Mouse (Mus musculus): ENCODE data around the gene 2010111I01Rik.
"Not testable (repeated sequence)": the region's sequence is repeated elsewhere in the genome, so short reads cannot be mapped to it uniquely, and the experiment has no call there.

Gene 2010111I01Rik

GRCm38 (mm10) chr13:63304124-63304792 is 339.6 kb downstream of the 2010111I01Rik start:
- H3K27me3 ChIP-seq (ENCODE audit: control insufficient read depth, insufficient read depth, low read length, poor library complexity, severe bottlenecking), result no peaks in the 10 kb centered on the region
- DNase-seq (ENCODE audit: low read depth, low spot score), result no peak
- H3K36me3 ChIP-seq (ENCODE audit: control insufficient read depth, insufficient read depth, low read length, poor library complexity, severe bottlenecking), result peaks cover 7% of the 10 kb centered on the region

- DNase-seq (ENCODE audit: low read depth, low spot score), result no peak
- Histone ChIP-seq H3K36me3 (ENCODE audit: control insufficient read depth, insufficient read depth, low read length, poor library complexity, severe bottlenecking) (peaks cover 7% of the 10 kb centered on the region), H3K27me3 (ENCODE audit: control insufficient read depth, insufficient read depth, low read length, poor library complexity, severe bottlenecking) (no peaks in the 10 kb centered on the region)
Measured at GRCm38 (mm10) chr13:63304799-63305159, 340.1 kb downstream of the 2010111I01Rik start.

DNA sequence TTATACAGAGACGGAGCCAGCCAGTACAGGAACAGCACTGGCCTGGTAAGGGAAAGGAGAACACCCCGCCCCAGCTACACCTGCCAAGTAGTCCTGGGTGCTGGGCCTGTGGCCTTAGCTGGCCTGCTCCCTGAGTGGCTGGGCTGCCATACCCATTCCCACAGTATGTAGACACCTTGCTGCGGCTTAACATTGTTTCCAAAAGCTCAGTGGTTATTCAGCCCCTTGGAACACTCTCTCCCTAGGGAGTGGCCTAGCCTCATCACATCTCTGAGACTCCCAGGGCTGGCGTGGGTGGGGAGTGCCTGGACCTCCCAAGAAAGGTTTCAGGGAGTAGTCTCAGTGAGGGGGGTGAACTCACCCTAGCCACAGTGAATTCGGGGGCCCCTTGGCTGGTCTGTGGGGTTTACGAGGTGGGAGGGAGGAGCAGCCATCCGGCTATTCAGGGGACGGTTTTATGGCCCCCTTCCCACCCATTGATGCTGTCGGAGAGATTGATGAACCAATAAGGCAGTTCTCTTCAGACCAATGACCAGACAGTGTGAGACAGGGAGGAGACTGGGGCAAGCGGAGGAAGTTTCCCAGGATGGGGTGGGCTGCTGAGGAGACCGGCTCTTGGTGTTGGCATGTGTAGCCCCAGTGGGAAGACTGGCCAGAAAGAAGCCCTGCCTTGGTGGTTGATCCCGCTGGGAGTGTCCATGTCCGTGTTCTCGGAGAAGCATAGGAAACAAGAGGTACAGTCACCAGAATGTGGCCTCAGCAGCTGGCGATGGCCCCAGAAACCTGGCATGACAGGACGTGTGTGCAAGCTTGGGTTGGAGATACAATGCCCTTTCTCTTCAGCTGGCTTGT is 340.7 kb downstream of the 2010111I01Rik start:
- H3K27me3 ChIP-seq (ENCODE audit: control insufficient read depth, insufficient read depth, low read length, poor library complexity, severe bottlenecking), result no peaks in the 10 kb centered on the region
- DNase-seq (ENCODE audit: low read depth, low spot score), result no peak

DNA sequence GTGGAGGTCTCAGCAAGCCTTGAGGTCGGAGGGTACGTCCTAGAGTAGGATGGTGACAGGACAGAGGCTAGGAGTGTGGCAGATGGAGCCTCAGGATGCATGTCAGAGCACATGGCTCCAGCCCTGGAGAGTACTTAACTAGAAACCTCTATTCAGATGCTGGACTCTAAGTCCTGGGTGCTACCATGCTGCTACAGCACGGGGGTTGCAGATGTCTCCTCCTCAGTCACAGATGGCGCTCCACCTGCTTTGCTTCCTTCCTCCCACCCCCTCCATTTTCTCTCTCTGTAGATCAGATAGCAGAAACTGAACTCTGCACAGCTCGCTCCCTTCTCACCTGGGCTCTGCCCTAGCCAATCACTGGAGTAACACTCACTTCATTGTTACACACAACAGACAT is 342.1 kb downstream of the 2010111I01Rik start:
- Histone ChIP-seq H3K36me3 (ENCODE audit: control insufficient read depth, insufficient read depth, low read length, poor library complexity, severe bottlenecking) (peaks cover 2% of the 10 kb centered on the region; the same call in 1 of the 2 replicates), H3K27me3 (ENCODE audit: control insufficient read depth, insufficient read depth, low read length, poor library complexity, severe bottlenecking) (no peaks in the 10 kb centered on the region)
- no peak for DNase-seq (ENCODE audit: low read depth, low spot score)

More for the DNA sequence above, 340.7 kb downstream of the 2010111I01Rik start:
- peaks cover 7% of the 10 kb centered on the region for H3K36me3 ChIP-seq (ENCODE audit: control insufficient read depth, insufficient read depth, low read length, poor library complexity, severe bottlenecking)

DNA sequence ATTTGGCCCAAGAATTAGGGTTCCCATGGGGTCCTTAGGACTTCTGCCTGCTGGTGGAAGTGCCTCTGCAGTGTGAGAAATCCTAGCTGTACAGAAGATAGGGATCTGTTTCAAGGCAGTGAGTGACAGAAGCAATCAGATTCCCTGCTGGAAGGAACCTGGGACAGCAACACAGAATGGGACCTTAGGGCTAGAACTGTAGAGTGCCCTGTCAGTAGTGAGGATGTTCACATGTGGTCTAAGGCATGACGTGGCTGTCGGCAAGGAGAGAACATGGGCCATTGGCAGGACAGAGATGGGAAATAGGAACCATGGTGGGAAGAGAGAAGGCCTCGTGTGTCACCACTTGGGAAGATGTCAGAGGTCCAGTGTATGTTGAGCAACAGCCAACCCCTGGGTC is 344.9 kb downstream of the 2010111I01Rik start:
- DNase-seq (ENCODE audit: low read depth, low spot score), result no peak
- H3K27me3 ChIP-seq (ENCODE audit: control insufficient read depth, insufficient read depth, low read length, poor library complexity, severe bottlenecking), result no peaks in the 10 kb centered on the region
- H3K36me3 ChIP-seq (ENCODE audit: control insufficient read depth, insufficient read depth, low read length, poor library complexity, severe bottlenecking), result no peaks in the 10 kb centered on the region

GRCm38 (mm10) chr13:63311156-63311555 is 346.5 kb downstream of the 2010111I01Rik start:
- Histone ChIP-seq H3K36me3 (ENCODE audit: control insufficient read depth, insufficient read depth, low read length, poor library complexity, severe bottlenecking) (no peaks in the 10 kb centered on the region), H3K27me3 (ENCODE audit: control insufficient read depth, insufficient read depth, low read length, poor library complexity, severe bottlenecking) (no peaks in the 10 kb centered on the region)
- DNase-seq (ENCODE audit: low read depth, low spot score), result no peak

DNA sequence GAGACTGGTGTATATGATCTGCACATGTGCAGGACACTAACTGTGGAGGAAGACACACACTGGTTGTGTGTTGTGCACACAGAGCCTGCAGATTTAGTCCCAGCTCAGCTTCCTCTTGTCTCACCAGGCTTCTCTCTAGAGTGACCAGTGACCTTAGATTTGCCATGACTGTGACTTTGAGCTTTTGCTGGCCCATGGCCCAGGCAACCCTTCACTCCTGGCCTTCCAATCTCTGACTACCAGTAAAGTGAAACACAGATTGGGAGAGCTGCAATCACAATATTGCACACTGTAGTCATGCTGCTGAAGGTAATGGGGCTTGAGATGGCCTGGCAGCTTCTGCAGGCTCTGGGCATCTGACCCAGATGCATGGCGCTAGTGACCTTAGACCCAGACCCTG is 348.6 kb downstream of the 2010111I01Rik start:
- Histone ChIP-seq H3K27me3 (ENCODE audit: control insufficient read depth, insufficient read depth, low read length, poor library complexity, severe bottlenecking) (no peaks in the 10 kb centered on the region), H3K36me3 (ENCODE audit: control insufficient read depth, insufficient read depth, low read length, poor library complexity, severe bottlenecking) (no peaks in the 10 kb centered on the region)
- no peak for DNase-seq (ENCODE audit: low read depth, low spot score)

- no peak for DNase-seq (ENCODE audit: low read depth, low spot score)
Measured at GRCm38 (mm10) chr13:63313748-63314607, 349.3 kb downstream of the 2010111I01Rik start.

GRCm38 (mm10) chr13:63314608-63314920 is 349.9 kb downstream of the 2010111I01Rik start:
- H3K36me3 ChIP-seq (ENCODE audit: control insufficient read depth, insufficient read depth, low read length, poor library complexity, severe bottlenecking), result no peaks in the 10 kb centered on the region

More at GRCm38 (mm10) chr13:63313748-63314607, 349.3 kb downstream of the 2010111I01Rik start:
- Histone ChIP-seq H3K36me3 (ENCODE audit: control insufficient read depth, insufficient read depth, low read length, poor library complexity, severe bottlenecking) (no peaks in the 10 kb centered on the region), H3K27me3 (ENCODE audit: control insufficient read depth, insufficient read depth, low read length, poor library complexity, severe bottlenecking) (no peaks in the 10 kb centered on the region)

DNA sequence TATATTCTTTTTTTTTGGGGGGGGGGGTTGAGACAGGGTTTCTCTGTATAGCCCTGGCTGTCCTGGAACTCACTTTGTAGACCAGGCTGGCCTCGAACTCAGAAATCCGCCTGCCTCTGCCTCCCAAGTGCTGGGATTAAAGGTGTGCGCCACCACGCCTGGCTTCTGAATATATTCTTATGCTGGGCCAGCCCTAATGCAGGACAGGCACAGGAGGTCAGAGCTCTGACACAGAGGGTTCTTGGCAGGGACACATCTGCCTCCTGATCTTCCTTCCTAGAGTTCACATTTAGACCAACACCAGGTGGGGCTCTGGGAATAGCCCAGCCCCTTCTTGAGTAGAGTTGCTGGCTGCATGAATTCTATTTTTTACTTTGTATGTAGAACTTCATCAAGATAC is 350.4 kb downstream of the 2010111I01Rik start:
- DNase-seq (ENCODE audit: low read depth, low spot score); H3K36me3 ChIP-seq (ENCODE audit: control insufficient read depth, insufficient read depth, low read length, poor library complexity, severe bottlenecking); H3K27me3 ChIP-seq (ENCODE audit: control insufficient read depth, insufficient read depth, low read length, poor library complexity, severe bottlenecking): not testable (repeated sequence)

More at GRCm38 (mm10) chr13:63314608-63314920, 349.9 kb downstream of the 2010111I01Rik start:
- H3K27me3 ChIP-seq (ENCODE audit: control insufficient read depth, insufficient read depth, low read length, poor library complexity, severe bottlenecking), result no peaks in the 10 kb centered on the region
- no peak for DNase-seq (ENCODE audit: low read depth, low spot score)

- no peaks in the 10 kb centered on the region for H3K27me3 ChIP-seq (ENCODE audit: control insufficient read depth, insufficient read depth, low read length, poor library complexity, severe bottlenecking)
- DNase-seq (ENCODE audit: low read depth, low spot score), result no peak
Measured at GRCm38 (mm10) chr13:63315777-63316176, 351.1 kb downstream of the 2010111I01Rik start.

GRCm38 (mm10) chr13:63316407-63316806 is 351.7 kb downstream of the 2010111I01Rik start:
- no peaks in the 10 kb centered on the region for H3K36me3 ChIP-seq (ENCODE audit: control insufficient read depth, insufficient read depth, low read length, poor library complexity, severe bottlenecking)

More at GRCm38 (mm10) chr13:63315777-63316176, 351.1 kb downstream of the 2010111I01Rik start:
- H3K36me3 ChIP-seq (ENCODE audit: control insufficient read depth, insufficient read depth, low read length, poor library complexity, severe bottlenecking), result no peaks in the 10 kb centered on the region

DNA sequence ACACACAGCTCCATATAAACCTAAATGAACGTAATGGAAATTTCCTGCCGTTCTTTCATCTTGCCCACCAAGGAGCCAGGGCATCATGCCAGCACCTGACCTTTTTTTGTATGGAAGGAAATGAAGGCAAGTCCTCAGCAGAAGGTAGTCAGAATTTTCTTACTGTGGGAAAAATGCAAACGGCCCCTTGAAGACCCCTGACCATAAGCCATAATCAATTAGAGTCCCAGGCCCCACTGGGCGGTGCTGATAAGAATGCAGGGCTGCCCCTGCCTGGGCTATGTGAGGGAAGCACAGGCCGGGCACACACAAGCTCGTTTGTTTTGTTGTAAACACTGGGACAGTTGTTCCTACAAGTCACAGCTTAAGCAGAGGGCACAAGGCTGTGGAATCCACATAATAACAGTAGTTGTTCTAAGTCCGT is 353.0 kb downstream of the 2010111I01Rik start:
- Histone ChIP-seq H3K27me3 (ENCODE audit: control insufficient read depth, insufficient read depth, low read length, poor library complexity, severe bottlenecking) (no peaks in the 10 kb centered on the region), H3K36me3 (ENCODE audit: control insufficient read depth, insufficient read depth, low read length, poor library complexity, severe bottlenecking) (no peaks in the 10 kb centered on the region)
- no peak for DNase-seq (ENCODE audit: low read depth, low spot score)

More at GRCm38 (mm10) chr13:63316407-63316806, 351.7 kb downstream of the 2010111I01Rik start:
- no peaks in the 10 kb centered on the region for H3K27me3 ChIP-seq (ENCODE audit: control insufficient read depth, insufficient read depth, low read length, poor library complexity, severe bottlenecking)
- DNase-seq (ENCODE audit: low read depth, low spot score), result no peak

GRCm38 (mm10) chr13:63319814-63320213 is 355.1 kb downstream of the 2010111I01Rik start:
- no peak for DNase-seq (ENCODE audit: low read depth, low spot score)
- Histone ChIP-seq H3K36me3 (ENCODE audit: control insufficient read depth, insufficient read depth, low read length, poor library complexity, severe bottlenecking) (no peaks in the 10 kb centered on the region), H3K27me3 (ENCODE audit: control insufficient read depth, insufficient read depth, low read length, poor library complexity, severe bottlenecking) (no peaks in the 10 kb centered on the region)

Measured in splenic B cell, adult 2 months (primary cell).